In genomic region chr5:92332359-92332840, GRCm38 (mm10) we compare ENCODE assay signal across 9 mouse cellular contexts. TPM values are rescaled to one million over a fixed set of nuclear protein-coding genes. Genes with fewer than 3 reads are reported as not detected.
DNase-seq lines count a peak whose midpoint lies in the region; ATAC-seq and TF ChIP-seq lines count a peak whose summit lies in the region.
"Had no signal": no experiment of that assay in that cellular context is flagged by ENCODE, and none has a peak within 500 bp of the region (broad histone marks: within the 10 kb centered on the region; RNA-seq: fewer than 3 reads in every experiment).

No protein-coding gene starts in this region.

- no peak for TF ChIP-seq CTCF in gastrocnemius, adult 2 months (IDR thresholded peaks at IDR 0.05)
- TF ChIP-seq CTCF in lung, postnatal 0 days (IDR thresholded peaks at IDR 0.05), result no peak

- no peak overlapping the region for H3K27ac ChIP-seq in midbrain, embryonic 16.5 days (ENCODE audit: low read length)
- no peak overlapping the region for H3K27ac ChIP-seq in midbrain, embryonic 10.5 days (replicated peaks)
- peak overlapping the region; percentile 77 for H3K27ac ChIP-seq in gastrocnemius, adult 2 months
- H3K27ac ChIP-seq in intestine, embryonic 16.5 days (ENCODE audit: low read length), result peak overlapping the region; percentile 79
- H3K27ac ChIP-seq in lung, postnatal 0 days (ENCODE audit: low read length), result peak overlapping the region; percentile 68

- no peak overlapping the region for H3K4me3 ChIP-seq in midbrain, embryonic 16.5 days (ENCODE audit: low read depth, low read length)
- no peak overlapping the region for H3K4me3 ChIP-seq in midbrain, embryonic 10.5 days
- H3K4me3 ChIP-seq in gastrocnemius, adult 2 months, result peak overlapping the region; percentile 65
- no peak overlapping the region; the same call in 1 of the 2 replicates for H3K4me3 ChIP-seq in intestine, embryonic 16.5 days (ENCODE audit: low read length)
- H3K4me3 ChIP-seq in lung, postnatal 0 days (ENCODE audit: low read depth, low read length), result peak overlapping the region; percentile 17

- H3K9me3 ChIP-seq in midbrain, embryonic 16.5 days (replicated peaks; ENCODE audit: control insufficient read depth, low read length, poor library complexity, severe bottlenecking), result no peaks in the 10 kb centered on the region
- H3K9me3 ChIP-seq in midbrain, embryonic 10.5 days (replicated peaks), result no peaks in the 10 kb centered on the region
- H3K9me3 ChIP-seq in intestine, embryonic 16.5 days (ENCODE audit: control insufficient read depth, low read length), result no peaks in the 10 kb centered on the region
- H3K9me3 ChIP-seq in lung, postnatal 0 days (ENCODE audit: low read length), result no peaks in the 10 kb centered on the region

- no peaks in the 10 kb centered on the region for H3K4me1 ChIP-seq in midbrain, embryonic 16.5 days (ENCODE audit: control insufficient read depth, insufficient read depth, low read length)
- H3K4me1 ChIP-seq in midbrain, embryonic 10.5 days, result no peaks in the 10 kb centered on the region
- H3K4me1 ChIP-seq in intestine, embryonic 16.5 days (ENCODE audit: control insufficient read depth, insufficient read depth, low read length), result peaks cover 5% of the 10 kb centered on the region; the same call in 1 of the 2 replicates
- 0 out of 2 replicates have a peak, but pooled peaks cover 6% of the 10 kb centered on the region for H3K4me1 ChIP-seq in lung, postnatal 0 days (ENCODE audit: insufficient read depth, low read depth, low read length)

- no peaks in the 10 kb centered on the region for H3K36me3 ChIP-seq in midbrain, embryonic 16.5 days (ENCODE audit: control insufficient read depth, insufficient read depth, low read length)
- H3K36me3 ChIP-seq in midbrain, embryonic 10.5 days, result no peaks in the 10 kb centered on the region
- H3K36me3 ChIP-seq in intestine, embryonic 16.5 days (ENCODE audit: control insufficient read depth, insufficient read depth, low read length), result no peaks in the 10 kb centered on the region
- no peaks in the 10 kb centered on the region for H3K36me3 ChIP-seq in lung, postnatal 0 days (ENCODE audit: insufficient read depth, low read length)

- no peaks in the 10 kb centered on the region for H3K27me3 ChIP-seq in midbrain, embryonic 16.5 days (ENCODE audit: control insufficient read depth, insufficient read depth, low read depth, low read length)
- H3K27me3 ChIP-seq in midbrain, embryonic 10.5 days (ENCODE audit: low read depth, poor library complexity, severe bottlenecking), result no peaks in the 10 kb centered on the region
- H3K27me3 ChIP-seq in intestine, embryonic 16.5 days (replicated peaks; ENCODE audit: control insufficient read depth, insufficient read depth, low read length), result no peaks in the 10 kb centered on the region
- H3K27me3 ChIP-seq in lung, postnatal 0 days (replicated peaks; ENCODE audit: insufficient read depth, low read length), result no peaks in the 10 kb centered on the region

- DNase-seq in midbrain, embryonic 10.5 days (ENCODE audit: low spot score), result no peak
- peak; percentile 62 for DNase-seq in gastrocnemius, adult 2 months
- DNase-seq in lung, postnatal 0 days (ENCODE audit: low spot score), result peak; percentile 87
- no peak for DNase-seq in left cerebral cortex, adult 9 months (ENCODE audit: low spot score in 2 of 2)
- no peak for DNase-seq in urinary bladder, postnatal 25 days (ENCODE audit: low spot score)
- no peak for DNase-seq in embryo, embryonic 10 days (ENCODE audit: low spot score)

- H3K9ac ChIP-seq in midbrain, embryonic 16.5 days (ENCODE audit: low read depth, low read length), result no peak overlapping the region
- H3K9ac ChIP-seq in intestine, embryonic 16.5 days (ENCODE audit: low read depth, low read length), result peak overlapping the region; percentile 11; the same call in 1 of the 2 replicates
- no peak overlapping the region for H3K9ac ChIP-seq in lung, postnatal 0 days (replicated peaks; ENCODE audit: low read depth)

- WGBS in midbrain, embryonic 16.5 days, result 75% methylated on average over 9 of the region's 9 CpGs
- WGBS in midbrain, embryonic 10.5 days, result 81% methylated on average over 9 of the region's 9 CpGs
- WGBS in intestine, embryonic 16.5 days, result 34% methylated on average over 9 of the region's 9 CpGs
- 36% methylated on average over 9 of the region's 9 CpGs for WGBS in lung, postnatal 0 days

- no peak for ATAC-seq in midbrain, embryonic 16.5 days
- peak; percentile 71 for ATAC-seq in intestine, embryonic 16.5 days
- peak; percentile 80 for ATAC-seq in lung, postnatal 0 days

- intact Hi-C loops in gastrocnemius, adult 2 months (cut with DNase I), result no loop called here

- TF ChIP-seq EP300 in lung, postnatal 0 days (IDR thresholded peaks at IDR 0.05), result no peak

- peak overlapping the region; percentile 17; the same call in 1 of the 2 replicates for H3K4me2 ChIP-seq in midbrain, embryonic 16.5 days (ENCODE audit: low read length)
- H3K4me2 ChIP-seq in intestine, embryonic 16.5 days (ENCODE audit: low read depth, low read length), result peak overlapping the region; percentile 33
- peak overlapping the region; percentile 38 for H3K4me2 ChIP-seq in lung, postnatal 0 days (replicated peaks; ENCODE audit: low read depth, low read length)

RNA-seq across cellular contexts. Expression of gene Art3, which starts 0.8 kb away (rescaled TPM):
- polyA plus RNA-seq in midbrain, embryonic 16.5 days (2015; fragmentation: Nextera tagmentation; extraction: Ambion mirVana), result 4.3 and 6.3 TPM in 2 replicates
- polyA plus RNA-seq in midbrain, embryonic 10.5 days (2016; fragmentation: Nextera tagmentation; extraction: Ambion mirVana), result 0.98 and 1.6 TPM in 2 replicates
- 100 to 1,000 TPM; 394 to 399 TPM for total RNA-seq in gastrocnemius, adult 2 months (2021)
- polyA plus RNA-seq in intestine, embryonic 16.5 days (2015; fragmentation: Nextera tagmentation; extraction: Ambion mirVana), result 4.4 and 5.6 TPM in 2 replicates
- polyA plus RNA-seq in lung, postnatal 0 days (2015; fragmentation: Nextera tagmentation; extraction: Ambion mirVana), result 37.0 and 46.5 TPM in 2 replicates

RNA-seq across cellular contexts. Expression of gene Cxcl9, which starts 4.5 kb away (rescaled TPM):
- not detected in 2 replicates for polyA plus RNA-seq in midbrain, embryonic 16.5 days (2015; fragmentation: Nextera tagmentation; extraction: Ambion mirVana)
- polyA plus RNA-seq in midbrain, embryonic 10.5 days (2016; fragmentation: Nextera tagmentation; extraction: Ambion mirVana), result not detected in 2 replicates
- total RNA-seq in gastrocnemius, adult 2 months (2021), result under 1 TPM; 0.10 to 0.45 TPM
- polyA plus RNA-seq in intestine, embryonic 16.5 days (2015; fragmentation: Nextera tagmentation; extraction: Ambion mirVana), result 0.16 TPM in 1 of 2 replicates, not detected in the other
- not detected in 2 replicates for polyA plus RNA-seq in lung, postnatal 0 days (2015; fragmentation: Nextera tagmentation; extraction: Ambion mirVana)
- total RNA-seq: left cerebral cortex, postnatal 25 days had no signal

RNA-seq across cellular contexts. Expression of gene Cxcl10, which starts 16.3 kb away (rescaled TPM):
- 0.16 and 0.32 TPM in 2 replicates for polyA plus RNA-seq in midbrain, embryonic 16.5 days (2015; fragmentation: Nextera tagmentation; extraction: Ambion mirVana)
- polyA plus RNA-seq in midbrain, embryonic 10.5 days (2016; fragmentation: Nextera tagmentation; extraction: Ambion mirVana), result 0.17 and 0.36 TPM in 2 replicates
- total RNA-seq in gastrocnemius, adult 2 months (2021), result not detected
- 2.0 and 3.3 TPM in 2 replicates for polyA plus RNA-seq in intestine, embryonic 16.5 days (2015; fragmentation: Nextera tagmentation; extraction: Ambion mirVana)
- polyA plus RNA-seq in lung, postnatal 0 days (2015; fragmentation: Nextera tagmentation; extraction: Ambion mirVana), result 0.49 and 3.1 TPM in 2 replicates
- total RNA-seq: left cerebral cortex, postnatal 25 days had no signal

RNA-seq across cellular contexts. Expression of gene Sdad1, which starts 22.1 kb away (rescaled TPM):
- 29.1 and 32.5 TPM in 2 replicates for polyA plus RNA-seq in midbrain, embryonic 16.5 days (2015; fragmentation: Nextera tagmentation; extraction: Ambion mirVana)
- 48.8 and 52.9 TPM in 2 replicates for polyA plus RNA-seq in midbrain, embryonic 10.5 days (2016; fragmentation: Nextera tagmentation; extraction: Ambion mirVana)
- total RNA-seq in gastrocnemius, adult 2 months (2021), result 10 to 100 TPM; 15.5 to 17.7 TPM
- 32.8 and 35.8 TPM in 2 replicates for polyA plus RNA-seq in intestine, embryonic 16.5 days (2015; fragmentation: Nextera tagmentation; extraction: Ambion mirVana)
- polyA plus RNA-seq in lung, postnatal 0 days (2015; fragmentation: Nextera tagmentation; extraction: Ambion mirVana), result 14.8 and 15.0 TPM in 2 replicates

RNA-seq across cellular contexts. Expression of gene Naaa, which starts 54.4 kb away (rescaled TPM):
- 13.7 and 22.1 TPM in 2 replicates for polyA plus RNA-seq in midbrain, embryonic 16.5 days (2015; fragmentation: Nextera tagmentation; extraction: Ambion mirVana)
- 3.9 and 4.5 TPM in 2 replicates for polyA plus RNA-seq in midbrain, embryonic 10.5 days (2016; fragmentation: Nextera tagmentation; extraction: Ambion mirVana)
- total RNA-seq in gastrocnemius, adult 2 months (2021), result 1 to 10 TPM; 5.5 to 8.5 TPM
- 30.8 and 32.2 TPM in 2 replicates for polyA plus RNA-seq in intestine, embryonic 16.5 days (2015; fragmentation: Nextera tagmentation; extraction: Ambion mirVana)
- polyA plus RNA-seq in lung, postnatal 0 days (2015; fragmentation: Nextera tagmentation; extraction: Ambion mirVana), result 27.2 and 27.8 TPM in 2 replicates

Comparison
In these comparisons a context has a peak if more than half of its experiments do, and no peak if none do; other contexts are left out.
1. H3K27ac ChIP-seq: peak in gastrocnemius, adult 2 months (single experiment), intestine, embryonic 16.5 days (single experiment) and lung, postnatal 0 days (single experiment); none in midbrain, embryonic 16.5 days (single experiment) and midbrain, embryonic 10.5 days (single experiment).
2. H3K4me3 ChIP-seq: peak in gastrocnemius, adult 2 months (single experiment) and lung, postnatal 0 days (single experiment); none in midbrain, embryonic 16.5 days (single experiment), midbrain, embryonic 10.5 days (single experiment) and intestine, embryonic 16.5 days (single experiment).
3. DNase-seq: peak in gastrocnemius, adult 2 months (single experiment) and lung, postnatal 0 days (single experiment); none in midbrain, embryonic 10.5 days (single experiment), left cerebral cortex, adult 9 months (0 of 2), urinary bladder, postnatal 25 days (single experiment) and embryo, embryonic 10 days (single experiment).
4. Peak in every context shown above with its lines, with median percentiles within 50 percentile points of each other: H3K4me2 ChIP-seq.